Mouse (Mus musculus): ENCODE results near the gene Bcas1. TPM values are rescaled to one million over a fixed set of nuclear protein-coding genes. Genes with fewer than 3 reads are reported as not detected.

Bcas1 gene
- total and polyA plus RNA-seq, 3 experiments = 0.55 TPM; not detected in 2

DNA sequence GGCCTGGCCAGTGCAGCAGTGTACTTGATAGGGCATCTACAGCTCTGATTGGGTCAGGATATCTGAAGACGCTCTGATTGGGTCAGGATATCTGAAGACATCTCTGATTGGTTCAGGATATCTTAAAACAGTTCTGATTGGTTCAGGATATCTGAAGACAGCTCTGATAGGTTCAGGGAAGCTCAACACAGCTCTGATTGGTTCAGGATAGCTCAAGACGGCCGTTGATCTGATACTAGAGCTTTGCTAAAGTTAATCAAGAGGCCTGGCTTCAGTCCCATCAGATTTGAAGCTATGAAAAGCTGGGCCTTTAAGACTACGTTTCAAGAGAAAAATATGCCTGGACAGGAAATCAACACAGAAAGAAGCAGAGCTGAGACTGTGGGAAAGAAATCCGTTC is 77.9 kb downstream of the Bcas1 start:
- Histone ChIP-seq H3K4me1 (ENCODE audit: insufficient read depth, low read depth, low read length) (no peaks in the 10 kb centered on the region), H3K9me3 (replicated peaks) (peaks cover 59% of the 10 kb centered on the region), H3K4me3 (ENCODE audit: low read depth, low read length) (no peak overlapping the region), H3K36me3 (replicated peaks) (no peaks in the 10 kb centered on the region), H3K27me3 (ENCODE audit: insufficient read depth, low read length) (no peaks in the 10 kb centered on the region)
- DNase-seq (ENCODE audit: low spot score) (no peak), ATAC-seq (ENCODE audit: extremely low read depth, insufficient number of reproducible peaks, low FRiP score, poor library complexity, severe bottlenecking) (no peak)
- TF ChIP-seq POLR2AphosphoS5 (IDR thresholded peaks at IDR 0.05; ENCODE audit: insufficient replicate concordance, low read depth, low read length) = no peak
- no peak for TF ChIP-seq TAL1 (conservative IDR thresholded peaks at IDR 0.05; ENCODE audit: low read depth, low read length)
- TF ChIP-seq CTCF (IDR thresholded peaks at IDR 0.05; ENCODE audit: low read depth, low read length) = no peak
- no peak for TF ChIP-seq GATA2 (IDR thresholded peaks at IDR 0.05; ENCODE audit: borderline replicate concordance, low read depth, low read length)

DNA sequence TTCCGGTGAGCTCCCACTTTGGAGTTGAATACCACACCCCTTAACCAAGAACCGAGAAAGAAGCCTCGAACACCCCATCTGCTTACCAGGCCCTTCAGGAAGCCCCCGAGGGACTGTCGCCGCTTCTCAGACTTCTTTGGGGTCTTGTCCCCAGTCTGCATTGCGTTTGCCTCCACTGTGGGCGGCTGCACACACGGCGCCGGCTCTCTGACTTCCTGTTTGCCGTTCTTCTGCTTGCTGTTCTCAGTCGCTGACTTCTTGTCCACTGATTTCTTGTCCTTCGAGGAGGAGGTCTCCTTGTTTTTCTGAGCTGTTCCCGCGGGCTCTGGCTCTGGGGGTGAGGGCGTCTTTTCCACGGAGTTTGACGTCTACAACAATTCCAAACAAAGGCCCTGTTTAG is 78.5 kb downstream of the Bcas1 start:
- Histone ChIP-seq H3K4me1 (ENCODE audit: insufficient read depth, low read depth, low read length) (no peaks in the 10 kb centered on the region), H3K36me3 (replicated peaks) (no peaks in the 10 kb centered on the region), H3K27me3 (ENCODE audit: insufficient read depth, low read length) (no peaks in the 10 kb centered on the region), H3K9me3 (replicated peaks) (peaks cover 57% of the 10 kb centered on the region), H3K4me3 (ENCODE audit: low read depth, low read length) (no peak overlapping the region)
- no peak for ATAC-seq (ENCODE audit: extremely low read depth, insufficient number of reproducible peaks, low FRiP score, poor library complexity, severe bottlenecking)
- TF ChIP-seq GATA2 (IDR thresholded peaks at IDR 0.05; ENCODE audit: borderline replicate concordance, low read depth, low read length) = no peak
- TF ChIP-seq TAL1 (conservative IDR thresholded peaks at IDR 0.05; ENCODE audit: low read depth, low read length) = no peak
- DNase-seq (ENCODE audit: low spot score) = no peak

GRCm38 (mm10) chr2:170347131-170347765 is 80.4 kb downstream of the Bcas1 start:
- ATAC-seq (ENCODE audit: extremely low read depth, insufficient number of reproducible peaks, low FRiP score, poor library complexity, severe bottlenecking) (no peak), DNase-seq (ENCODE audit: low spot score) (no peak)
- no peaks in the 10 kb centered on the region for H3K27me3 ChIP-seq (ENCODE audit: insufficient read depth, low read length)
- no peak for TF ChIP-seq POLR2AphosphoS5 (IDR thresholded peaks at IDR 0.05; ENCODE audit: insufficient replicate concordance, low read depth, low read length)
- TF ChIP-seq GATA2 (IDR thresholded peaks at IDR 0.05; ENCODE audit: borderline replicate concordance, low read depth, low read length) = no peak
- H3K36me3 ChIP-seq (replicated peaks) = no peaks in the 10 kb centered on the region
- H3K4me1 ChIP-seq (ENCODE audit: insufficient read depth, low read depth, low read length) = no peaks in the 10 kb centered on the region
- peaks cover 66% of the 10 kb centered on the region for H3K9me3 ChIP-seq (replicated peaks)
- no peak overlapping the region for H3K4me3 ChIP-seq (ENCODE audit: low read depth, low read length)

- no peaks in the 10 kb centered on the region for H3K36me3 ChIP-seq (replicated peaks)
- no peaks in the 10 kb centered on the region for H3K27me3 ChIP-seq (ENCODE audit: insufficient read depth, low read length)
- no peak for ATAC-seq (ENCODE audit: extremely low read depth, insufficient number of reproducible peaks, low FRiP score, poor library complexity, severe bottlenecking)
- no peaks in the 10 kb centered on the region for H3K4me1 ChIP-seq (ENCODE audit: insufficient read depth, low read depth, low read length)
- no peak overlapping the region for H3K4me3 ChIP-seq (ENCODE audit: low read depth, low read length)
- DNase-seq (ENCODE audit: low spot score) = no peak
- TF ChIP-seq TAL1 (conservative IDR thresholded peaks at IDR 0.05; ENCODE audit: low read depth, low read length) = no peak
- no peak for TF ChIP-seq CTCF (IDR thresholded peaks at IDR 0.05; ENCODE audit: low read depth, low read length)
- no peak for TF ChIP-seq POLR2AphosphoS5 (IDR thresholded peaks at IDR 0.05; ENCODE audit: insufficient replicate concordance, low read depth, low read length)
- TF ChIP-seq GATA1 (IDR thresholded peaks at IDR 0.05; ENCODE audit: borderline replicate concordance, low read length) = no peak
- TF ChIP-seq GATA2 (IDR thresholded peaks at IDR 0.05; ENCODE audit: borderline replicate concordance, low read depth, low read length) = no peak
- H3K9me3 ChIP-seq (replicated peaks) = peaks cover 58% of the 10 kb centered on the region
Observed at GRCm38 (mm10) chr2:170345410-170345793, 82.2 kb downstream of the Bcas1 start.

- TF ChIP-seq GATA2 (IDR thresholded peaks at IDR 0.05; ENCODE audit: borderline replicate concordance, low read depth, low read length) (no peak), GATA1 (IDR thresholded peaks at IDR 0.05; ENCODE audit: borderline replicate concordance, low read length) (no peak), CTCF (IDR thresholded peaks at IDR 0.05; ENCODE audit: low read depth, low read length) (no peak), TAL1 (conservative IDR thresholded peaks at IDR 0.05; ENCODE audit: low read depth, low read length) (no peak), POLR2AphosphoS5 (IDR thresholded peaks at IDR 0.05; ENCODE audit: insufficient replicate concordance, low read depth, low read length) (no peak)
- ATAC-seq (ENCODE audit: extremely low read depth, insufficient number of reproducible peaks, low FRiP score, poor library complexity, severe bottlenecking) = no peak
- no peak overlapping the region for H3K4me3 ChIP-seq (ENCODE audit: low read depth, low read length)
Observed at GRCm38 (mm10) chr2:170344502-170345409, 82.9 kb downstream of the Bcas1 start.

GRCm38 (mm10) chr2:170343819-170344317 is 83.8 kb downstream of the Bcas1 start:
- Histone ChIP-seq H3K4me3 (ENCODE audit: low read depth, low read length) (no peak overlapping the region), H3K9me3 (replicated peaks) (peaks cover 56% of the 10 kb centered on the region), H3K4me1 (ENCODE audit: insufficient read depth, low read depth, low read length) (no peaks in the 10 kb centered on the region), H3K36me3 (replicated peaks) (no peaks in the 10 kb centered on the region), H3K27me3 (ENCODE audit: insufficient read depth, low read length) (no peaks in the 10 kb centered on the region)
- no peak for TF ChIP-seq GATA1 (IDR thresholded peaks at IDR 0.05; ENCODE audit: borderline replicate concordance, low read length)
- no peak for ATAC-seq (ENCODE audit: extremely low read depth, insufficient number of reproducible peaks, low FRiP score, poor library complexity, severe bottlenecking)
- no peak for DNase-seq (ENCODE audit: low spot score)

More at GRCm38 (mm10) chr2:170344502-170345409, 82.9 kb downstream of the Bcas1 start:
- no peaks in the 10 kb centered on the region for H3K4me1 ChIP-seq (ENCODE audit: insufficient read depth, low read depth, low read length)
- H3K27me3 ChIP-seq (ENCODE audit: insufficient read depth, low read length) = no peaks in the 10 kb centered on the region
- no peaks in the 10 kb centered on the region for H3K36me3 ChIP-seq (replicated peaks)
- peaks cover 59% of the 10 kb centered on the region for H3K9me3 ChIP-seq (replicated peaks)
- no peak for DNase-seq (ENCODE audit: low spot score)

All from G1E (cell line).